Mouse (Mus musculus) midbrain, embryonic 15.5 days (tissue): Measurements from ENCODE around the gene Pkn3. TPM values are rescaled to one million over a fixed set of nuclear protein-coding genes. Genes with fewer than 3 reads are reported as not detected.

Experiments used
- ATAC-seq: fragments of 200-750 bp; cut with Nextera tagmentation; replicated peaks from 2 replicates; pipeline ENCODE4 v1.8.0; 2017; ENCODE audit warnings: moderate TSS enrichment
- H3K27ac ChIP-seq: fragments of 300-500 bp; sonication (generic); 2 replicates; pipeline ENCODE4 v1.5.1; 2015; ENCODE audit warnings: mild to moderate bottlenecking, inconsistent platforms
- H3K27me3 ChIP-seq: fragments of 300-500 bp; sonication (generic); replicated peaks from 2 replicates; pipeline ENCODE4 v1.6.1; 2015; ENCODE audit warnings: inconsistent platforms
- H3K36me3 ChIP-seq: fragments of 300-500 bp; sonication (generic); replicated peaks from 2 replicates; pipeline ENCODE4 v1.6.1; 2015; ENCODE audit warnings: inconsistent platforms
- H3K4me1 ChIP-seq: fragments of 300-500 bp; sonication (generic); 2 replicates; pipeline ENCODE4 v1.6.1; 2015; ENCODE audit warnings: inconsistent platforms
- H3K4me2 ChIP-seq: fragments of 300-500 bp; sonication (generic); 2 replicates; pipeline ENCODE4 v1.6.1; 2015; ENCODE audit warnings: inconsistent platforms, mild to moderate bottlenecking, moderate library complexity
- H3K4me3 ChIP-seq: fragments of 300-500 bp; sonication (generic); 2 replicates; pipeline ENCODE4 v1.5.1; 2015; ENCODE audit warnings: mild to moderate bottlenecking, inconsistent platforms
- H3K9ac ChIP-seq: fragments of 300-500 bp; sonication (generic); 2 replicates; pipeline ENCODE4 v1.6.1; 2015; ENCODE audit warnings: mild to moderate bottlenecking, inconsistent platforms
- H3K9me3 ChIP-seq: fragments of 300-500 bp; sonication (generic); 2 replicates; pipeline ENCODE4 v1.6.1; 2016; ENCODE audit warnings: inconsistent platforms
- WGBS: fragments of 180-500 bp; shearing (Covaris S2); methylation state at CpG from one replicate; pipeline ENCODE4 v1.1.7; 2015; ENCODE audit warnings: mixed read lengths; 5-methylcytosine and 5-hydroxymethylcytosine counted together
- polyA plus RNA-seq: library from polyadenylated mRNA; unstranded; fragments of >200 nt; fragmentation: Nextera tagmentation; extraction: Ambion mirVana; gene quantifications from 2 replicates; pipeline ENCODE4 v1.2.1, GENCODE M21; 2015

The Pkn3 gene
- polyA plus RNA-seq: 1.8 and 1.9 TPM in 2 replicates

DNA sequence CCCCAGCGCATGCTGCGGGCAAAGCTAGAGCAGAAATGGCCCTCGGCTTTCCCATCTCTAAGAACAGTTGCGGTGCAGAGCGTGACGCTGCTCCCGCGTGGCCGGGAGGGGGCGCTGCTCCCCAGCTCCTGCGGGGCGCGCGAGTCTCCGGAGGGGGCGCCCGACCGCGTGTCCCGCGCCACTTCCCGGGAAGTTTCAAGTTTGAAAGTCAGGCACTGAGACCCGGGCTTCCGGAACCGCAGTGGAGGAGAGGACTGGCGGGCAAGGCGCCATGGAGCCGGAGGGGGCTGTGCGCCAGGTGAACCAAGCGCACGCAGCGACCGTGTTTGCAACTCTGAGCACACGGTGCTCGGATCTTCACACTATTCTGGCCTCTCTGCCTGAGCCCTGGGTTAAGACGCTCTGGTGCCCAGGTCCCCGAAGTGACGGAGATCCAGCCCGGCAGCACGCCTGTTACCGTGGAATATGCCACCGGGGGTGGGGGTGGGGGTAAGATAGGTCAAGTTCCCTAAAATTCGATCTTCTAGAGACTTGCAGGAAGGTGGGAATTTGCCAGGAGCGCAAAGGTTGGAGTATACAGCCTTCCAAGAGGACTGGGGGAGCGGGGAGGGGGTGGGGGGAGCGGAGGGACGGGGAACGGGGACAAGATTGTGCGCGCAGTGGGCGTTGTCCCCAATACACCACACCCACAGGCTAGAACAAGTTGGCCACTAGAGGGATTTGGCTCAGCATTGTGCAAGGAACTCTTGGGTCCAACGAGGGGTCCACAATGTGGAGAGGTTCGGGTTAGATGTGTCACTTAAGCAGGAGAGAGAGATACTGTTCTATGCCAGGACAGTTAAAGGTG lies at the start of gene Pkn3:
TSS of gene Pkn3 (plus strand) at position 183 of the 847 bp plus-strand sequence.
- H3K4me3 ChIP-seq: peak within 1 kb of the TSS; percentile 43
- peaks cover 2% of the 10 kb centered on the region; the same call in 1 of the 2 replicates for H3K36me3 ChIP-seq
- ATAC-seq: peak; percentile 61
- no peaks in the 10 kb centered on the region for H3K27me3 ChIP-seq
- no peak within 1 kb of the TSS; the same call in 1 of the 2 replicates for H3K9ac ChIP-seq
- peak within 1 kb of the TSS; percentile 91 for H3K4me2 ChIP-seq
- no peaks in the 10 kb centered on the region for H3K9me3 ChIP-seq
- no peak within 1 kb of the TSS for H3K27ac ChIP-seq
- under 1% methylated on average over 52 of the region's 53 CpGs for WGBS
- peaks cover 12% of the 10 kb centered on the region for H3K4me1 ChIP-seq

DNA sequence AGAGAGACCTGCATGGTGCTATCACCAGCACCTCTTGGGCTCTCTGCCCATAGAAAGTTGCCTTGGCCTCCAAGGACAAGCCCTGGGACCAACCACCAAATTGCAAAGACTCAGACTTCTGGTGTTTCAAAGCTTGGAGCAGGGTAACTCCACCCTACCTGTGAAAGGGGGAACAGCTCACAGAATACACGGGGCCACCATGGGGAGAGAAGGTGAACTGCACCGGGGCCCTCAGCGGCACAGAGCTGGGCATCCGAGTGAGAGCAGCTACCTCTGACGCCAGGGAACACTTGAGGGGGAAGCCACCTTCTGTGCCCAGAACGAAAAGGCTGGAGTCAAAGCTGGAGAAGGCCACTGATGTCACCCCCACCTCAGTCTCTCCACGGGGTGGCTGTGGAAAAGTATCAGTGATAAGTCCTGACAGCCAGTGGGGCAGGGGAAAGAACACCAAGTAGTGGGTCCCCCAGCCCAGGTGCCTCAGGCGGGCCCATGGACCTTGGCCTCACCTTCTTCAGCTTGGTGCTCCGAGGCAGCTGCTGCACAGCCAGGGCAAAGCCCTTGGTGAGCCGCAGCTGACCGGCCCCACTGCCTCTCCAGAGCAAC lies 45.1 kb upstream of the Pkn3 start:
- H3K36me3 ChIP-seq: peaks cover 59% of the 10 kb centered on the region
- no peaks in the 10 kb centered on the region for H3K9me3 ChIP-seq
- H3K4me1 ChIP-seq: no peaks in the 10 kb centered on the region
- no peaks in the 10 kb centered on the region for H3K27me3 ChIP-seq
- H3K9ac ChIP-seq: no peak overlapping the region
- no peak overlapping the region for H3K4me3 ChIP-seq
- no peak for ATAC-seq
- WGBS: 70% methylated on average over 11 of the region's 11 CpGs
- H3K27ac ChIP-seq: no peak overlapping the region
- H3K4me2 ChIP-seq: no peak overlapping the region

DNA sequence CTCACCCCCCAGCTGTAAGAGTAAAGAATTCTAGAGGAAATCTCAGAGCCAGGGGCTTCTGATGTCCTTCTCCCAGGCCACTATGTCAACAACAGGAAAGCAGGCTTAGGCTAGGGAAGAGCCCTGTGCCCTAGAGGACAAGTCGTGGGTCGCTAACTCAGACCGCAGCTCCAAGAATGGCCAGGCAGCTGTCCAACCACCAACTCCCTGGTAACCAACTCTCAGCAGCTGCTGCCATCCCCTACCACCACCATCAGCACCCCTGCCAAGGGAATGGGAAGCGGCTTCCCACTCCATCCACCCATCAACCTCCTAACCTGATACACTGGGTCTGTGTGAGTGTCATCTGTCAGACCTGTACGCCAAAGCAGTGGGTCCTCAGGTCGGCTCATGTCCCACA lies 44.5 kb upstream of the Pkn3 start:
- peaks cover 56% of the 10 kb centered on the region for H3K36me3 ChIP-seq

DNA sequence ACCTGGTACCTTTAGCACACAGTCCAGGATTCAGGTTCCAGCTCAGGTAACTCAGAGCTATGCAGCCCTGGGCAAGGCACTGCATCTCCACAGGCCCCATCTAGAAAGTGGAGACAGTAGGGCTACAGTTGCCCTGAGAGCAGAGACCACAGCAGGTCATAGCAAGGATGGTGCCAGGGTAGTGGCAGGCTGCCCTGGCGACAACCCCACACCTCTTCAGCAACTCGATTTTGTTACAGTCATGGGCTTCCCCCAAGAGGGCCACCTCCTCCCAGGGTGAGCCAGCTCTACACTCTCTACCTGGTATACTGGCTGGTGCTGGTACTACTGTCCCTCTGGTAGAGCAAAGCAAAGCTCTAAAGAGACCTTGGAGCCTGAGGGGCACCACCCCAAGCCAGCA lies 39.7 kb upstream of the Pkn3 start:
- Histone ChIP-seq H3K36me3 (peaks cover 11% of the 10 kb centered on the region), H3K9ac (no peak overlapping the region), H3K4me3 (no peak overlapping the region), H3K27me3 (no peaks in the 10 kb centered on the region), H3K27ac (no peak overlapping the region), H3K4me1 (peaks cover 3% of the 10 kb centered on the region; the same call in 1 of the 2 replicates), H3K4me2 (no peak overlapping the region), H3K9me3 (no peaks in the 10 kb centered on the region)
- ATAC-seq: no peak
- WGBS: 92% methylated on average over 2 of the region's 2 CpGs

More for the DNA sequence above, 44.5 kb upstream of the Pkn3 start:
- Histone ChIP-seq H3K9ac (no peak overlapping the region), H3K27me3 (no peaks in the 10 kb centered on the region), H3K27ac (no peak overlapping the region), H3K9me3 (no peaks in the 10 kb centered on the region), H3K4me1 (no peaks in the 10 kb centered on the region), H3K4me2 (no peak overlapping the region), H3K4me3 (no peak overlapping the region)
- 67% methylated on average over 6 of the region's 6 CpGs for WGBS
- no peak for ATAC-seq

DNA sequence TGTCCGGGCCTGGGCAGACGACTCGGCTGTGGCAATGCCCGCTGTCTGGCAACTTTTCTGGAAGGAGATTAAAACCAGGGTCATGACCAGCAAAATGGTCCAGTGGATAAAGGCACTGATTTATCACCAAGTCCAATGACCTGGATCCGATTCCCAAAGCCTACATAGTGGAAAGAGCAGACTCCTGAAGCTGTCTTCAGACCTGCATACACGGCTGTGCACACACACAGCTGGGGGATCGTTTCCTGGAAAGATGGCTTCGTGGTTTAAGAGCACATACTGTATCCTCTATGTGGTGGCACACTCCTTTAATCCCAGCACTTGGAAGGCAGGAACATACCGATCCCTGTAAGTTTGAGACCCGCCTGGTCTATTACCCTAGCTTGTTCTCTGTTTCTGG lies 39.1 kb upstream of the Pkn3 start:
- WGBS: 97% methylated on average over 10 of the region's 10 CpGs
- H3K9ac ChIP-seq: no peak overlapping the region
- no peaks in the 10 kb centered on the region for H3K9me3 ChIP-seq
- H3K4me3 ChIP-seq: no peak overlapping the region
- H3K4me1 ChIP-seq: peaks cover 3% of the 10 kb centered on the region; the same call in 1 of the 2 replicates
- H3K27me3 ChIP-seq: no peaks in the 10 kb centered on the region
- no peak overlapping the region for H3K27ac ChIP-seq
- H3K36me3 ChIP-seq: peaks cover 11% of the 10 kb centered on the region
- no peak overlapping the region for H3K4me2 ChIP-seq
- no peak for ATAC-seq

DNA sequence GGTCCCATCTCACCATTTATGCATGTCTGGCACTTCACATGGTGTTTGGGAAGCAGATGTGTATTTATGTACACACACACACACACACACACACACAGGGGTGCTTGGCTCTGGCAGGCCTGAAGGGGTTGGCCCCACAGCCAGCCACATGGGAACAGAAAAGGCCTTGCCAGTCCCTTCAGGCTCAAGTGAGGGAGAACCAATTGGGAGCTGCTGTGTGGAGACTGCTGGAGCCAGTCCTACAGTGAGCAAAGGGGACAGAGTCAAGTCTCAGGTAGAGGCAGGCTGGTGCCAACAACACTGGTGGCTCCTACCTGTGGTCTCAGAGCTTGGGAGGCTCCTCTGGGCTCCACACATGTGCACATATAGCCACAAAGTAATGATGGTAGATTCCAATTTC lies 37.8 kb upstream of the Pkn3 start:
- H3K36me3 ChIP-seq: peaks cover 12% of the 10 kb centered on the region
- no peak for ATAC-seq
- no peak overlapping the region for H3K4me3 ChIP-seq
- H3K4me1 ChIP-seq: peaks cover 3% of the 10 kb centered on the region; the same call in 1 of the 2 replicates
- no peak overlapping the region for H3K4me2 ChIP-seq
- no peaks in the 10 kb centered on the region for H3K27me3 ChIP-seq
- no peak overlapping the region for H3K27ac ChIP-seq
- H3K9me3 ChIP-seq: no peaks in the 10 kb centered on the region
- no peak overlapping the region for H3K9ac ChIP-seq

DNA sequence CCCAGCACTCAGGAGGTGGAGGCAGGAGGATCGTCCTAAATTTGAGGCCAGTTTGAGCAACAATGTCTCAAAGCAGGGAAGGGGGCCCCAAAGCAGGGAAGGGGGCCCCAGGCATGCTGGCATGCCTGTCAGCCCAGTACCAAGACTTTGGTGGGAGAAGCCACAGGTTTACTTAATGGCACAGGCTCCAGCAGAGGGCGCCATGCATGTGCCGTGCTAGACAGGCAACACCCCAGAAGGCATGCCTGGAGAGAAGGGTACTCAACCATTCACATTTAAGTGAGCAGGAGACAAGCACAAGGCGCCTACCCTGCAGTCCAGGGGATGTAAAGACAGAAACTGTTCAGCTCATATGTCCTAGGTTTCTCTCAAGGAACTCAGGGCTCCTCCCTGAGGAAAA lies 35.0 kb upstream of the Pkn3 start:
- 13% methylated on average over 4 of the region's 4 CpGs for WGBS
- H3K4me3 ChIP-seq: no peak overlapping the region

DNA sequence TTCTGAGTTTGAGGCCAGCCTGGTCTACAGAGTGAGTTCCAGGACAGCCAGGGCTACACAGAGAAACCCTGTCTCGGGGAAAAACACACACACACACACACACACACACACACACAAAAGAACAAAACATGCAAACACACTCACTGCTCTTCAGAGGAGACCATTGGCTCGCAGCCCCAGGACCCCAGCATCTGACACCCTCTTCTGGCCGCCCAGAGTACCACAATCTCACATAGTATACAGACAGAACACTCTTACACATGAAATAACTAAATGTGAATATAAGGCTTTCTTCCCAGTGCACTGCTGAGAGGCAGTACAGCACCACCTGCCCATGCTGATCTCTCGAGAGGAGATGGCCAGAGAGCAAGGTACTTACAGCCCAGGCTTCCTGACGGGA lies 32.9 kb upstream of the Pkn3 start:
- Histone ChIP-seq H3K4me2 (no peak overlapping the region), H3K9ac (no peak overlapping the region), H3K9me3 (no peaks in the 10 kb centered on the region), H3K36me3 (0 out of 2 replicates have a peak, but pooled peaks cover 7% of the 10 kb centered on the region), H3K4me1 (peaks cover 14% of the 10 kb centered on the region), H3K27ac (no peak overlapping the region), H3K4me3 (no peak overlapping the region), H3K27me3 (no peaks in the 10 kb centered on the region)
- ATAC-seq: no peak
- WGBS: 79% methylated on average over 5 of the region's 5 CpGs

More for the DNA sequence above, 35.0 kb upstream of the Pkn3 start:
- H3K27me3 ChIP-seq: no peaks in the 10 kb centered on the region
- H3K27ac ChIP-seq: no peak overlapping the region
- peaks cover 7% of the 10 kb centered on the region for H3K4me1 ChIP-seq
- peaks cover 10% of the 10 kb centered on the region for H3K36me3 ChIP-seq
- H3K4me2 ChIP-seq: no peak overlapping the region
- no peaks in the 10 kb centered on the region for H3K9me3 ChIP-seq
- ATAC-seq: no peak
- H3K9ac ChIP-seq: no peak overlapping the region

DNA sequence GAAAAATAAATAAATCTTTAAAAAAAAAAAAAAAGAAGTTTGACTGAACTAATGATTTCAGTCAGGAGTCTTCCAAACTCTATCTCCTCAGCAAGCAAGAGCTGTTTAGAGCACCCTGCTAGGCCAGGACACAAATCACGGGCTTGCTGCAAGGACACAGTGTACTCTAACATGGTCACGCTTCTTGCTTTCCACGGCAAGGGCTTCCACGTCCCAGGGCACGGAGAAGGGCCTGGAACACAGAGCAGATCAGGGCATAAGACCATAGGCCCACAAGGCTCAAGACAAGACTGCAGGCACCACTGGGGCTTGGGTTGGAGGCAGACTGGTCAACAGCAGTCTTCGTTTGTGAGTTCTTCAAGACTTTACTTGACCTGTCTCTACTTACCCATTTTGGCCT lies 30.4 kb upstream of the Pkn3 start:
- 97% methylated on average over 6 of the region's 6 CpGs for WGBS
- no peak overlapping the region for H3K4me2 ChIP-seq
- no peak overlapping the region for H3K27ac ChIP-seq
- H3K27me3 ChIP-seq: no peaks in the 10 kb centered on the region
- no peak overlapping the region for H3K9ac ChIP-seq
- H3K4me1 ChIP-seq: peaks cover 14% of the 10 kb centered on the region
- H3K4me3 ChIP-seq: no peak overlapping the region
- no peaks in the 10 kb centered on the region for H3K9me3 ChIP-seq
- ATAC-seq: no peak
- H3K36me3 ChIP-seq: 0 out of 2 replicates have a peak, but pooled peaks cover 7% of the 10 kb centered on the region

DNA sequence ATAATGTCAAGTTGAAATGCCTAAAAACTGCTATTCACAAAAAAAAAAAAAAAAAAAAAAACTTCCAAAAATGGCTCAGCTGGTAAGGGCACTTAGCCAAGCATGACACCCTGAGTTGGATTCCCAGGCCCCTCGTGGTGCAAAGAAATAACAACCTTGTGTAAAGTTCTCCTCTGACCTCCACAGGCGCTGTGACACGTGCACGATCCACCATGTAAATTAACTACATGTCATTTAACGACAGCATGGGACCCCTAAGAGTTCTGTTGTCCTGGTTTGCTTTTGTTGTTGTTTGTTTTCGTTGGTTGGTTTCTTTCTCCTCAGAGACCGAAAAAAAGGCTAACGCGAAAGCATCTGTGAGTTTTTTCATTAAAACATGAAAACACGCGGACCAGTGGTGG lies 29.4 kb upstream of the Pkn3 start:
- peak overlapping the region; percentile 66 for H3K4me2 ChIP-seq
- H3K4me1 ChIP-seq: peaks cover 12% of the 10 kb centered on the region
- no peaks in the 10 kb centered on the region for H3K27me3 ChIP-seq
- peak overlapping the region; percentile 78 for H3K9ac ChIP-seq
- H3K36me3 ChIP-seq: 0 out of 2 replicates have a peak, but pooled peaks cover 7% of the 10 kb centered on the region
- no peaks in the 10 kb centered on the region for H3K9me3 ChIP-seq
- peak overlapping the region; percentile 88 for H3K4me3 ChIP-seq
- ATAC-seq: no peak
- WGBS: 58% methylated on average over 11 of the region's 11 CpGs
- peak overlapping the region; percentile 99 for H3K27ac ChIP-seq

DNA sequence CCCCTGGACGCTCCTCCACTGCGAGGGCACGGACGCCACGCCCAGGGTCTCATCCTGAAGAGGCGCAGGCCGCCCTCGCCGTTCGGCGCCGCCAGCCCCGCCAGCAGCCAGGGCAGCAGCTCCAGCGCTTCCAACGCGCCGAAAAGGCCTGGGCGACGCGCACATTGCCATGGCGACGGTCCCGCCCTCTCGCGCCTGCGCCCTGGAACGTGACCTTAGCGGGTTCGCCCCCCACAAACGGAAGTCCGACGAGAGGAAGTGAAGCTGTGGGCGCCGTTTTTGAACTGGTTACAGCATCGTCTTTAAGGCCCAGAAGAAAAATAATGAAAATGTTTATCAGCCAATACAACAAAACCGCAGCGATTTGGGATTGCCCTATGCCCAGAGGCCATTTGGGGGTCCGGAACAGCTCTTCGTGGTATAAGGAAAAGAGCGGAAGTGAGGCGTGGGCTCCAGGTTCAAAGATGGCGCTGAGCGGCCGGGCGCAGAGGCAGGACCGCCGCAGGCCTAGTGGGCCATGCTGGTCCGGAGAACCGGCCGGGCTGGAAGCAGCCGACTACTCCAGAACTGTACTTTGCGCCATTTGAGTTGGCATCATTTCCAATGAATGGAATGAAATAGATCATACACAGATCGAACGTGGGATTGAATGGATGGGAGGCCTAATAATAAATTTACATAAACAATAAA lies 28.6 kb upstream of the Pkn3 start, which contains the start of gene Wdr34:
TSS of gene Wdr34 (minus strand) at position 183 of the 690 bp plus-strand sequence.
- Histone ChIP-seq H3K9me3 (no peaks in the 10 kb centered on the region), H3K4me1 (peaks cover 12% of the 10 kb centered on the region), H3K27ac (peak within 1 kb of the TSS; percentile 99), H3K4me2 (peak within 1 kb of the TSS; percentile 66), H3K27me3 (no peaks in the 10 kb centered on the region; the same call in 1 of the 2 replicates), H3K9ac (peak within 1 kb of the TSS; percentile 78), H3K36me3 (0 out of 2 replicates have a peak, but pooled peaks cover 7% of the 10 kb centered on the region), H3K4me3 (peak within 1 kb of the TSS; percentile 88)
- ATAC-seq: peak; percentile 94
- under 1% methylated on average over 54 of the region's 54 CpGs for WGBS

DNA sequence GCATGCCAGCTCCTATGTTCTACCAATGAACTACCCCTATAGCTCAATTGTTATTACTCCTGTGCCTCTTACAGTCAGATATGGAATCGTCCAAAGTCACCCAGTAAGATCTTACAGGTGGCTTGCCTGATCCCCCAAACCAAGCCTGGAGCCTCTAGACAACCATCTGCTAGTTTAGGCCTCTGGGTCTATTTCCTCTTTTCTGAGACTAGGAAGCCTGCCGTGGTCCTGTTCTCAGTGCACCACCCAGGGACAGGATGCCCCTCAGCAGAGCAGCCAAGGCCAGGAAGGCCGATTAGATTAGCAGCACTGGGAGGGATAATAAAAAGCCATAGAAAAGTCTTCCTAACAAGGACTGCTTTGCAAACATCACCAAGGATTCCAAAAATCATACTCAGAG lies 27.7 kb upstream of the Pkn3 start:
- Histone ChIP-seq H3K9ac (no peak overlapping the region), H3K4me3 (no peak overlapping the region), H3K9me3 (no peaks in the 10 kb centered on the region), H3K4me2 (no peak overlapping the region), H3K36me3 (0 out of 2 replicates have a peak, but pooled peaks cover 4% of the 10 kb centered on the region), H3K27ac (no peak overlapping the region), H3K4me1 (peaks cover 12% of the 10 kb centered on the region), H3K27me3 (no peaks in the 10 kb centered on the region; the same call in 1 of the 2 replicates)
- no peak for ATAC-seq
- WGBS: 94% methylated on average over 3 of the region's 3 CpGs
